Mouse (Mus musculus): ENCODE measurements around the gene Tmem239. TPM values are rescaled to one million over a fixed set of nuclear protein-coding genes. Genes with fewer than 3 reads are reported as not detected.
"Not testable (repeated sequence)": the region's sequence is repeated elsewhere in the genome, so short reads cannot be mapped to it uniquely, and the experiment has no call there.

The Tmem239 gene
- total RNA-seq (2021): not detected

DNA sequence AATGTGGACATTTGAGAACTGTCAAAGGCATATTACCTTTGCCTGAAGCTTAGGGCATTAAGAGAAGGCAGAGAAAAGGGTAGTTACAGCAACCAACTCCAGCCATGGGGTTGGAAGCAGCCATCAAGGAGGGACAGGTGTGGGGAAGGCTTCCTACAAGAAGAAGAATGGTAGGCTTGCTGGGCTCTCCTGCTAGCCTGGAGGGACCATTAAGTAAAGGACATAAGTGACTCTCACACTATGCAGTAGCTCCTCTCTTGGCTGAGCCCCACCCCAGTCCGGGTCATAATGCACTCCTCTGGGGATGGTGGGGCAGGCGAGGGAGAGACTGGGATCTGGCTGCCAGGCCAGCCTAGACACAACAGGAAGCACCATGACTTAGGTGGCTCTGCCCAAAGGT lies at the start of gene Tmem239:
Tmem239 (plus strand) TSS at position 301 of the 400 bp plus-strand sequence.
- DNase-seq (ENCODE audit: extremely low spot score in 1 of 2, low spot score in 1 of 2): no peak

DNA sequence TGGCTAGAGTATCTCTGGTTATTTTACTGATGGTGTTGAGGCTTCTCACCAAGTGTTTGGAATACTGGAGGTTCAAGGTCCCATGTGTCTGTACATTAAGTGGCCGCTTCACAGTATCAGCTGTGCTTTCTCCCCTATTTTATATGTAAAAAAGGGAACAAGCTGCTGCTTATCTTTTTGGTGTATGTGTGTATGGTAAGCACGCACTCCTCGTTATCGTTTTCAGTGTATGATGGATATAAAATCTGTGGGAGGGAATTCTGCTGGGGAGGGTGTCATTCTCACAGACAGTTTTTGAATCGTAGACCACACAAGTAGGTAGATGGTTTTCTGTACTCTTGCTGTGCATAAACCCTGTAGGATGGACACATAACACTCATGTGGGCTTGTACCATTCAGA lies 48.7 kb upstream of the Tmem239 start:
- DNase-seq (ENCODE audit: extremely low spot score in 1 of 2, low spot score in 1 of 2): no peak

DNA sequence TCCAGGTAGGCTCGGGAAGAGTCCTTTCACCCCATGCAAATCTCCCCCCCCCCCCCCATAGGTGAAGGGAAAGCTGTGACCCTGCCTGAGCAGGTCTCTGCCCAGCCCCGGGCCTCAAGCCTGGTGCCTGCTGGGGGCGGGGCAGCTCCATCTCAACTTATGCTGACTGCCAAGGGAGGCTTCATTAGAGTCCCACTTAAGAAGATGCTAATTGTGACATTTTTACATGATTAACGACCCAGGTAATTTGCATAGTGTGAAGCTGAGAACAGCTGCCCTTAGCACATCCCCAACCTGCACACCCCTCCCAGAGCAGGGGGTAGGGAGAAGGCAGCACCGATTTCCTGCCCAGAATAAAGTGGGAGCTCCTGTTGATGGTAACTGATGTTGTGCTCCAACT lies 47.4 kb upstream of the Tmem239 start:
- no peak for DNase-seq (ENCODE audit: extremely low spot score in 1 of 2, low spot score in 1 of 2)

DNA sequence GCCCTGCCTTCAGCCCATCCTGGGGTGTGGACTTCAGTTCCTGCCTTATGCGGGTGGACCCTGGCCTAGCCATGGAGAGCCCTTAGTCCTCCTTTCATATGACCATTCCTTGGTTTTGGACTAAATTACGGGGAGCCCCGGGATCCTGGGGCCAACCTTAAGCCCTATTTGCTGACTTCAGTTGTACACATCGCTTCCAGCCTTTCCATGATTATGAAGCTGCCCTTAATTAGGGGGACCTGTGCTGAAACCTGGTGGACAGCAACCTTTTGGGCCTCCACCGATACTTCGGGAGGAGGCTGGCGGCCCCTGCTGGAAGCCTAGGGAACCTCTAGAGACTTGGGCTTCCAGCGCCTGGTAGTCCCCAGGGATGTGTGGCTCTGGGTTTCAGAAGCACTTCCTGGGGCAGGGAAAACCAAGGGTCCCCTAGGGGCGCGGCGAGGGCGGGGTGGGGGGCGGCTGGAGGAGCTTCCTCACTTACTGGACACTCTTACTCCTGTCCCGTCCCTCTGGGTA lies 43.7 kb upstream of the Tmem239 start:
- peak; percentile 57 to 73 for DNase-seq (ENCODE audit: extremely low spot score in 1 of 2, low spot score in 1 of 2)

DNA sequence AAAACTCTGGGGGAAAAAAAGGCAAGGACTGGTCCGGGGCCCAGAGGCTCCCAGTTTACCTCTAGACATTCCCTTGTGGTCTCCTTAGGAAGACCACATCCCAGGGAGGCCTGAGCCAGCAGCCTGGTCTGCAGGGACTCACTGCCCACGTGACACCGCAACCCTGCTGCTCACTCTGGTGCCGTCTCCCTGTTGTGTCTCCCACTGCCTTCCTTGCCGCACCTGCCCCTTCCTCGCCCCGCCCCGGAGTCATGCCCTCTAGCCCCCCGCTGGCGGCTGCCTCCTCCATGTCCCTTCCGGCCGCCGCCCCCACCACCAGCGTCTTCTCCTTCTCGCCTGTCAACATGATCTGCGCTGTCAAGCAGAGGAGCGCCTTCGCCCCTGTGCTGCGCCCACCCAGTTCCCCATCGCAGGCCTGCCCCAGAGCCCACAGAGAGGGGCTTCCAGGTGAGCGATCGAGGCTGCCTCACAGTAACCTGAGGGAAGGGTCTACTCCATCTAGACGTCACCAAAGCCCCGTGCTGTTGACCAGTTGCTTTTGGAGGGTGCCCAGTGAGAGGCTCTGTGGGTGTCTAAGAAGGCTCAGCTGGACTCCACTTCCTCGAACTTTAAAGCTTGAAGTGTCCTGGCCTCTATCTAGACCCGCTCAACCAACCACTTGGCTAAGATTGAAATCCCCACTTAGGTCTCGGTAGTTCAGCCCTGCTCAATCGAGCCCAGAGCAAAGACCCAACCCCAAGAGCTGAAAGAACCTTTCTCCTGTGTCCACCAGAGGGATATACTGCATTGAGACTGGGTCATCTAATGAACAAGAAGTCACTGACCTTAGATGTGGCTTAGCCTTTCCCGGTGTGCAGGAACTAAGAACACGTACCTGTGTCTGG lies 40.8 kb upstream of the Tmem239 start:
- no peak for DNase-seq (ENCODE audit: extremely low spot score in 1 of 2, low spot score in 1 of 2)

DNA sequence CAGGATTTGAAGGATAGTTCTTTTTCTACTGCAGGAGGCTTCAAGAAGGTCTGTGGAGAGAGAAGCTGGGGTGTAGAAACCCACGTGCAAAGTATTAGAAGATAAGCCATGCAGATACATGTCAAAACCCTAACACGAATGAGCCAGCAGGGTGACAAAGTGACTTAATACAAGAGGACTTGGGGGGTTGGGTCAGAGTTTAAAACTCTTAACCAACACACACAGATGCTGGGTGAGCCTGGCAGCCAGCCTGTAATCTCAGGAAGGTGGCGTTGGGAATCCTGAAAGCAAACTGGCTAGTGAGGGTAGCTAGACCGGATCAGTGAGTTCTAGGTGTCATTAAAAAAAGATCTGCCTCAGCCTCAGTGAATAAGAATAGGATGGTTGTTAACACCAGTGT lies 38.9 kb upstream of the Tmem239 start:
- no peak for DNase-seq (ENCODE audit: extremely low spot score in 1 of 2, low spot score in 1 of 2)

DNA sequence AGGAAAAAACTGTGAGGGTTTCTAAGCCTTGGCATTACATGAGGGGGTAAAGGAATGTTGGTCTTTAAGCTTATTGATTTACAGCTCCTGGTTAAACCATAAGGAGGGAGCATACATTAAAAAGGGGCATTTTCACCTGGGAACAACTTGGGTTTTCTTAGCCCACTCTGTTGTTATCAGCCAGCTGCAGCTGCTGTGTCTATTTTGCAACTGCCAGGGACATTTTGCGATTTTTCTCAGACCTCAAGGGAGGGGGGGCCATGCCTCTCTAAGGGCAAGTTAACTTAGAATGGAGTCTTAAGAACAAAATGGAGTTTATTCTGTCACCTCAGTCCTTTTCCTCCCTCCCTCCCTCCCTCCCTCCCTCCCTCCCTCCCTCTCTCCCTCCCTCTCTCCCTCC lies 33.3 kb upstream of the Tmem239 start:
- DNase-seq (ENCODE audit: extremely low spot score in 1 of 2, low spot score in 1 of 2): not testable (repeated sequence)

DNA sequence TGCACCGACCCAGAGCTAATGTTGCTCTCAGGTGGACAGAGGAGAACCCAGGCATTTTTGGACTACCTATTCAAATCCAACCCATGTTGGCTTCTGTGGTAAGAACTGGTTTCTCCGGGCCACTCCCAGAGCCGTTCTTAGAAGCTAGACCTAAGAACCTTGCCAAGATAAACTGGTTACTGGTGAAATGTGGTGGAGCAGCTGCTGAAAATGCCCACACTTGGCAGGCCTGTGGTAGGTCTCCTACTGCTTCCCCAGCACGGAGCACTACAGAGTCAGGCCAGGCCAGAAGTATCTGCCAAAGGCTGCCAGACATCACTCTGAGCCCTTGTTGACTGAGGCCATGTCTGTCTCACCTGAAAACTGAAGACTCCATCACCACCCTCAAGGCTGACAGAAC lies 31.3 kb upstream of the Tmem239 start:
- no peak for DNase-seq (ENCODE audit: extremely low spot score in 1 of 2, low spot score in 1 of 2)

DNA sequence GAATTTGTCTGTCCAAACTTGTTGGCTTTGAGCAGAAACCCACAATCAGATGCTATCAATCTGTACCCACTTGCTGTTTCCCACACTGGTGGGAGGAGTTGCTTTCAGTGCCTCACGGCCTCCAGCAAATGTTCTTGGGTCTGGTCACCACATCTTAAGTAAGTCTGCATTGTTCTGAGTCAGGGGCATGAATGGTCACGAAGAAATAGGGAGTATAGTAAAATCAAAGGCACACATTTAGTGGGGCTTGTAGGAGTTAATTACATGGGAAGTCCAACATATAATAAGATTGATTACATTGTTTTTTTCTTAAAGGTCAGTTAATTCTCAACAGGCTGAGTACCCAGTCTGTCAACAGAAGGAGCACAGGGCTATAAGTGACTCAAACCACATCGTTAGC lies 23.1 kb upstream of the Tmem239 start:
- DNase-seq (ENCODE audit: extremely low spot score in 1 of 2, low spot score in 1 of 2): no peak

DNA sequence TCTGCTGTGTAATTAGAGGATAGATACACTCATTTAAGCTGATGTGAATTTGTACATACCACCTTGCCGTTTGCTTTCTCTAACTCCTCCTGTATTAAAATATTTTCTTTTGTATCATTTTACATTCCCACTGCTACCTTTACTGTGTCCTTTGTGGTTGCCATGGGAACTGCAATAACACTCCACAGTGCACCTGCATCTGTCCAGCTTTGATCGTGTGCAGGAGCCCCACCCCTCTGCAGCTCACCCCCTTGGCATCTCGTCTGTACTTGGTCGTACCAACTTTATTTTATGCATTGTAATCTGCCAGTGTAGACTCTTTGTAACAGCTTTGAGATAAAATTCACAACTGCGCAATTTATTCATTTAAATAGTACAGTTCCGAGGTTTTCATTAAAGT lies 22.4 kb upstream of the Tmem239 start:
- DNase-seq (ENCODE audit: extremely low spot score in 1 of 2, low spot score in 1 of 2): no peak

DNA sequence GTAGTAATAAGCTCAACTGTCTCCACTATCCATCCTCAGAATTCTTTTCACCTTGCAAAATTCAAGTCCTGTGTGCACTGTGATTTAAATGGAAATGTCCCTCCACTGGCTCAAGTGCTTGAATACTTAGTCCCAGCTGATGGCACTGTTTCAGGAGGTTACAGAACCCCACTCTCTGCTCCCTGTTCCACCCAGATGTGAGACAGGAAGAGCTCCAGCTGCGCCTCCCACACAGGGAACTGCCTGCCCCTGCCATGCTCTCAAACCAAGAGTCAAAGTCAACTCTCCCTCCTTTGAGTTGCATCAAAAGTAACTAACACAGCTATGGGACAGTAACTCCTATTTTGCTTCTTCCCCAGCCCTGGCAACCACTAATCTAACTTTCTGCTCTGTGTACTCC lies 20.1 kb upstream of the Tmem239 start:
- DNase-seq (ENCODE audit: extremely low spot score in 1 of 2, low spot score in 1 of 2): no peak

DNA sequence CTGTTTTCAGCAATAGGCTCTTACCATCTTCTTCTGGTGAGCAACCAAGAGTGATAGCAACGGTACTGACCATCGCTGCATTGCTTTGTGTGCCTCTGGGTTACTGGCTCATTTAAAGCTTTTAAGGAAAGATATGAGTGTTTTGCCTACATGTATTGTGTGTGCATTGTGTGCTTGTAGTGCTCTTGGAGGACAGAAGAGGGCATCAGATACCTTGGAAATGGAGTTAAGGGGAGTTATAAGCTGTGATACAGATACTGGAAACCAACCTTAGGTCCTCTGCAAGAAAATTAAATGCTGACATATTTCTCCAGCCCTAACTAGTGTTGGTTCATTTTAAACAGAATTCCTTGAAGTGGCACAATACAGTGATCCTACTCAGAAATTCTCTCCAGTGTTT lies 17.5 kb upstream of the Tmem239 start:
- DNase-seq (ENCODE audit: extremely low spot score in 1 of 2, low spot score in 1 of 2): no peak

DNA sequence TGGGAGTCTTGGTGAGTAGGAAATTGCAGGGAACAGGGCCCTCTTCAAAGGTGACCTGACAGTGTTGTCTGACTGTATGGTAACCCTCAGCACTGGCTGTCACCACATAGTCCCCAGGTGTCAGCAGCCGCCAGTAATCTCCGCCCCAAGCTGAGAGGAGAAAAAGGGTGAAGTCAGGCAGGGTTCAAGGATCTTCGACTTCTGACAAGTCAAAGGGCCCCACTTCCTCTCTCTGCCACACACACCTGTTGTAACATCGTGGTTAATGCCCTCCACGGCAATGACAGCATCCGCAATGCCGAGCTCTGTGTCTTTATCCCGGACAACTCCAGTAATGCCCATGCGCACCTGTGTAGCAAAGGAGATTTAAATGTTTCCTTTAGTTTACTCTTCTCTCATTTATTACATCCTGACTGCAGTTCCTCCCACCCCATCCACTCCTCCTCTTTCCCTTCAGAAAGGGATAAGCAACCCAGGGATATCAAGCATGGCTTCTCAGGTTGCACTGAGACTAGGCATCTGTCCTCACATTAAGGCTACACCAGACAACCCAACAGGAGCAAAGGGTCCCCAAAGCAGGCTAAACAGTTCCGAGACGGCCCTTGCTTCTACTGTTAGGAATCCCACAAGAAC lies 15.2 kb upstream of the Tmem239 start:
- DNase-seq (ENCODE audit: extremely low spot score in 1 of 2, low spot score in 1 of 2): no peak

DNA sequence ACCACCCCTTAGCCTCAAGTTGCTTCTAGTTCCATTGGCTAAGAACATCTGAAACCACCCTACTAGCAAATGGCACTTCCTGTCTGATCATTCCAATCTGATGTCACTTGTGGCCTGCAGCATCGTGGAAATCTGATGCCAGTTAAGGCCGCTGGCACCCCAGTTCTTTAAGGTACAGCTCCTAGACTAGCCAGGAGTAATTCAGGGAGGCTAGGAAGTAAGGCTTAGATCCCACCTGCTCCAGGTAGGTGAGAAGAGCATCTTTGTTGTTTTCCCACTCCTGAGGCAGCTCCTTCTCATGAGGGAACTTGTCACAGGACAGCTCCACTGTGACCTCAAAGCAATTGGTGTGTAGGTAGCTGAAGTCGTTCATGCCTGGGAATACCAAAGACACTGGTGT lies 13.4 kb upstream of the Tmem239 start:
- no peak for DNase-seq (ENCODE audit: extremely low spot score in 1 of 2, low spot score in 1 of 2)

DNA sequence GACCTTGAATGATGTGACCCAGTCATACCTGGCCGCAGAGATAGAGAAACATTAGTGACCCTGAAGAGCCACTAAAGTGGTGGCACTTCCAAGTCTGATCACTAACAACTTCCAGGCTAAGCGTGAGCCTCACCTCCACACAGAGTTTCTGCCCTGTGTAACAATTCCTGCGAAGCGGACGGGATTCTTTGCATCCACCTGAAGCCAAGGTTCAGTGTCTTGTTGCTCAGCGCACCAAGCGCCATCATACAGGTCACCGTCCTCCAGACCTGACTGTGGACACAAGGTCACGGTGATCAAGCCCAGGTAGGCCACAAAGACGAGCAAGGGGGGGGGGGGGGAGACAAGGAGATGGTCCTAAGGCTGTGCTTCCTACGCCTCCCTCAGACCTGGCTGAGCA lies 10.6 kb upstream of the Tmem239 start:
- DNase-seq (ENCODE audit: extremely low spot score in 1 of 2, low spot score in 1 of 2): no peak

DNA sequence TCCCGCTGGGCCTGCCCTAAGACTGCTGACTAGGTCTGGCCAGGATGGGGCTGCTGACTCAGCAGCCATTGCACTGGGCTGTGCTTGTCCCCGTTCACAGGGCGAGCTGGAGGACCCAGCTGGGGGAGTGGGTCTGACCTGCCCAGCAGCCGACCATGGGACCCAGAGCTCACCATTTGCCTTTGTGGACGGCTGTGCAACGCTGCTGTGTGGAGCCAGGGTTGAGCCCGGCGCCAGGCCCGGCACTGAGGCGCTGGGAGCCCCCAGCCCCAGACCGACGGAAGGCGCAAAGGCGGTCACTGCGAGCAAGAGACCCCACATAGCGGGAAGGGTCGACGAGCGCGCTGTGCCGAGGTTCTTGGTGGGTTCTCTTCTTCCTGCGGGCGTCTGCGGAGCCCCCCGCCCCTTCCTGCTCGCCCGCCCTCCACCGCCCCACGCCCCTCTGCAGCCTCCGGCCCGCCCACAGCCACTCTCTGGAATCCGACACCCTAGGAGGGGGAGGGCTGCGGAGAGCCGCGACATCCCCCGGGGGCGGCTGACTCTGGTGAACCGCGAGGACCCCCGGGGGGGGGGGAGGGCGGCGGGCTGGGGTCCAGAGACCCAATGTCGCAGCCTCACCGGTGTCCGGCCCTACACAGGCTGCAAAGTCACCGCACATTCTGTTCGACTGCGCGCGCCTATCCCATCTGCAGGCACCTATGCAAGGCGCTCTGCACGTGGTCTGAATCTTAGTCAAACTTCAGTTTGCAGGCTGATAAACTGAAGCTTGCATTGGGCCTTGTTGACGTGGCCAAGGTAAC lies 8.9 kb upstream of the Tmem239 start, which contains the start of gene Cpxm1:
Cpxm1 (minus strand) TSS at position 389 of the 800 bp plus-strand sequence.
- no peak for DNase-seq (ENCODE audit: extremely low spot score in 1 of 2, low spot score in 1 of 2)

DNA sequence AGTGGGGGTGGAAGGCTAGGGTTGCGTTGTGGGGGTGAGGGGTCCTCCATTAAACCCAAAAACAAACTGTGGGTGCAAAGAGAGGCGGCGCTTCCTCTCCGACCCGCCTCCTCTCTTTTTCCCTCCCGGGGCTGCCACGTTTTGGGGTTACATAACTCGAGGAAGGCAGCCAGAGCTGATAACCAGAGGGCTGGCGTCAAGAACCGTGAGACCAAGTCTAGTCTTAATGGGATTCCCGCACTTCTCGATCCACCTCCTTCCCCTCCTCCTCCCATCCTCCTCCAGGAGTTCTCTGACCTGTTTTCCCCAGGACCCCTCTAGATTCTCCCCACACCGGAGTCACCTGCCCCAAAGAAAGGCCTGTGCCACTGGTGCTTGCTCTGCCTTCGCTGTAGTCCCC lies 8.2 kb upstream of the Tmem239 start:
- DNase-seq (ENCODE audit: extremely low spot score in 1 of 2, low spot score in 1 of 2): peak in 1 of 2 experiments; percentile 31

DNA sequence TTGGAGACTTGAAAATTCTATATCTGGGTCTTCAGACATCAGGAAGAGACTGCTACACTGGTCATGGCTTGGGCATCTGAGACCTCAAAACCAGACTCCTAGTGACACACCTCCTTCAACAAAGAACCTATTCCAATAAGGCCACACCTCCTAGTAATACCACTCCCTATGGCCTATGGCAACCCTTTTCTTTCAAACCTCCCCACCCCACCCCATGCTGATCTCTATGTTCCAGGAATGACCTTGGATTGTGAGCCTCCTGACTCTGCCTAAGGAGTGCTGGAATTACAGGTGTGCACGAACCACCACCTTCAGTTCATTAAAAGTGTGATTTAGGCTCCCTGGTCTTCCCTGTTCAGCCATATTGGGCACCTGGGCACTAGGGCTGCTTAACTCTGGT lies 6.2 kb upstream of the Tmem239 start:
- no peak for DNase-seq (ENCODE audit: extremely low spot score in 1 of 2, low spot score in 1 of 2)

DNA sequence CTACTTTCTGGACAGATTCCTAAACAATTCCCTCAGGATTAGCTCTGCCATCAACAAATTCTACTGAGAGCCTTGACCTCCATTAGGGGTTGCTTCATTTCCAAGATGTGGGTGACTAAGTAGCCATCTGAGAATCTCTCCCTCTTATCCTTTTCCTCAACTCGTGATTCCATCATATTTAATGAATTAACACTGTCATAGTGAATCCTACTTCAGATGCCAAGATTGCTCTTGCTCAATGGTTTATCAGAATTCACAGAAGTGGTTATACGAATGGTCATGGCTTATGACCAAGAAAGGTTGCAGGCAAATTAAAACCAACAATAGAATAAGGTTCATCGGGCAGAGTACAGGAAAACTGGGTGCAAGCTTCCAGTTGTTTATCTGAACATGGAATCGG lies 4.4 kb upstream of the Tmem239 start:
- DNase-seq (ENCODE audit: extremely low spot score in 1 of 2, low spot score in 1 of 2): no peak

DNA sequence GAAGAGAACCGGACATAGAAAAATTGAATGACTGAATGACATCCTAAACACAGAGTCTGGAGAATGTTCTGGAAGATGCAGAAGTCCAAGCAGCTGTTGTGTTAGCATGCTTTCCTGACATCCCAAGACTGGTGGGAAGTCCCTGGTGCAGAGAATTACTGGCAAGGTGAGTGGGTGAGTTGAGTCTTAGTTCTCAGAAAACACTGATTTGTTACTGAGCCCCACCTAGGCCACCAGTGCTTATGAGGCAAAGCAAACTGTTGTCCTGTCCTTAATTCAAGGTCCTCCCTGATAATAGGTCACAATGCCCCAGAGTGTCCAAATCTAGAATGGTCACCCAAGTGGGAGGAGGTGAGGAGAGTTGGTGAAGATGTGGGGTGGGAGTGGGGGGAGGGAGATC lies 1.3 kb upstream of the Tmem239 start, which contains the start of the genes Gm28372 and 1700020A23Rik:
Gm28372 (plus strand) TSS at position 301 of the 400 bp plus-strand sequence.
1700020A23Rik (plus strand) TSS at position 321 of the 400 bp plus-strand sequence.
- DNase-seq (ENCODE audit: extremely low spot score in 1 of 2, low spot score in 1 of 2): no peak

DNA sequence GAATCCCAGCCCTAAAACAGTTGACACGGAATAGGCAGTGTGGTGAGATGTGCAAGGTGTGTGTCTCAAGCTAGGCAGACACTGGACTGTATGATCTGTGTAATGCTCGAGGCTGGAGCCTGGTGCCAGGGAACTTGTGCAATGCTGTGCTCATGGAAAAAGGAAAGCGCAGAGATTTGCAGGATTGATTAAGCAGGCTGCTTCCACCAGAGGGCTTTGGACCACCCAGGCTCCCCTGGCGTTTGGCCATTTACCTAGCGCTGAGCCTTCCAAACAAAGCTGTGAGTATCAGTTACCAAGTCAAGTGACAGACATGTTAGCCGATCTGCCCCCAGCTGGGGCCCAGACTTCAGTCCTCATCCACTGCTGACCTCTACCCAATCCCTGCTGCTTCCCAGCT lies 1.9 kb downstream of the Tmem239 start:
- DNase-seq (ENCODE audit: extremely low spot score in 1 of 2, low spot score in 1 of 2): no peak

Measured in layer of hippocampus, postnatal 25 days (tissue).